Mouse (Mus musculus) kidney, postnatal 14 days (tissue): ENCODE results near the gene Donson.
"Not testable (repeated sequence)": the region's sequence is repeated elsewhere in the genome, so short reads cannot be mapped to it uniquely, and the experiment has no call there.

Experiments
- DNase-seq: peaks from one replicate; pipeline ENCODE4 v3.0.0; 2022; ENCODE audit warnings: mixed read lengths

The Donson gene

DNA sequence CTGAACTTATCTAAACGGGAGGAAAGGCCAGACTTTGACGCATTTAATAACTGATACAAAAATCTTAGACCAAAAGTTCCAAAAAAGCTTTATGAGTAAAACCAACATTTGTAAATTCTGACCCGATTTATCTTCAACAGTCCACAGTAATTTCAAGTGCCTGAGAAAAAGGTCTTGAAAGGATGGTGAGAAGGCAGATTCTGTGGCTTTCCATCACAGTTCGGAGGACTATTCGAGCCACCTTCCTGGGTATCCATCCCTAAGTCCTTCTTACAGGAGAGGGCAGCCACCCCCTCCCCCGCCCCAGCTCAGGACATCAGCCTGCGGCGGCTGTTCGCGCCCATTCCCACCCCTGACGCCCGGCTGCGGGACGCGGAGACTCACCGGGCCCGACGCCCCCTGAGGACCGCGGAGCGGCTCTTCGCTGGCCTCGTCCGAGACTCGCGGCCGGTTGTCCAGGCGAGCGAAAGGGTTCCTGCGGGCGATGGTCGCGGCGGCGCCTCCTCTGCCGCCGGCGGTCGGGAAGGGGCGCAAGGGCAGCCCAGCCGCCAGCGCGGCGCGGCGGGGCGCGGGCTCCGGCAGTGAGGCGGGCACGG, 449 bp downstream of the Donson start:
- no peak for DNase-seq

- DNase-seq, result no peak
Observed at GRCm38 (mm10) chr16:91686369-91686768, 2.2 kb downstream of the Donson start.

DNA sequence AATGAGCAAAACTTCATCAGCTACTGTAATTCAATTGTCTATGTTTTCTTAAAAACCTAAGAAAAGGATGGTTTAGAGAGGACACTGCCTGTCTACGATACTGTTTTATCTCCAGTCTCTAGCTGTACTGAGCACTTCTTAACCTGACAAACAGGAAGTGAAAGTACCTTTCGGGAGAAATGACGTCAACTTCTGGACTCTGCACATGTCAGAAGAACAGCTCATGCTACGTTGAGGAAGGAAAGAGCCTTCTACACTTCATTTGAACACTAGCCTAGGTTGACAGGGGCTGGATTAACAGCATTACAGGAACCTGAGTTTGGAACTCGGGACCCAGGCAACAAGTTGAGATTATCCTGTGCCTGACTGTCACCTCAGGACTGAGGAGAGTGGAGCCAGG, 3.0 kb downstream of the Donson start:
- no peak for DNase-seq

DNA sequence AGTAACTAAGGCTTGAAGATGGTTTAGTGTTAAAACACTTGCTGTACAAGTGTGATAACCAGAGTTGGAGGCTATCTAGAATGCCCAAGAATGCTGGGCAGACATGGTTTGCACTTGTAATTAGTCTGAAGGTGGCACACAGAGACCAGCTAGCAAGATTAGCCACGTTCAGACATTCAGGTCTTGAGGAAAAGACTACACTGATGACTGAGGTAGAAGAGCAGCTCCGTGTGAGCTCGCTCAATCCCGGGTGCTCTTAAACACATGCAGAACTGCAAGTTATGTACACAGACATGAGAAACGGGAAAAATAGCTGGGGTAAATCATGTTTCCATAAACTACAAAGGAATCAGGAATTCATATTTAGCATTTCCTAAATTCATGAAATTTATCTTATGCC, 7.9 kb downstream of the Donson start:
- no peak for DNase-seq

- no peak for DNase-seq
Observed at GRCm38 (mm10) chr16:91678147-91678911, 10.2 kb downstream of the Donson start.

GRCm38 (mm10) chr16:91674500-91674899, 14.1 kb downstream of the Donson start:
- peak; percentile 26 for DNase-seq

DNA sequence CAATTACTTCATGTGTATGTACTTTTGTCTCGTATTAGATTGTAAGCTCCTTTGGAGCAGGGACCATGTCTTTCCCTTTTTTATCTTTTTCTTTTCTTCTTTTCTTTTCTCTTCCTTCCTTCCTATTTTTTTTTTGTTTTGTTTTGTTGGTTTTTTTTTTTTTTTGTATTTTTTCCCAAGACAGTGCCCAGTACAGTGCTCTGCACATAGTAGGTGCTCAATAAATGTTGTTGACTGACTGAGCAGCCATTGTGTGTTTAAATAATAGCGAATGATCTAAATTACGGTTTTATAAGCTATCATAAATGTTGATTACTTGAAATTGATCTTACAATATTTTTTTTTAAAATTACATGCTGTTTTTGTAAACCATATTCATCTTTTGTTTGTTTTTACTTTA, 24.8 kb downstream of the Donson start:
- DNase-seq, result no peak

- no peak for DNase-seq
Observed at GRCm38 (mm10) chr16:91662336-91662735, 26.2 kb downstream of the Donson start.

GRCm38 (mm10) chr16:91661397-91661796, 27.2 kb downstream of the Donson start:
- no peak for DNase-seq

DNA sequence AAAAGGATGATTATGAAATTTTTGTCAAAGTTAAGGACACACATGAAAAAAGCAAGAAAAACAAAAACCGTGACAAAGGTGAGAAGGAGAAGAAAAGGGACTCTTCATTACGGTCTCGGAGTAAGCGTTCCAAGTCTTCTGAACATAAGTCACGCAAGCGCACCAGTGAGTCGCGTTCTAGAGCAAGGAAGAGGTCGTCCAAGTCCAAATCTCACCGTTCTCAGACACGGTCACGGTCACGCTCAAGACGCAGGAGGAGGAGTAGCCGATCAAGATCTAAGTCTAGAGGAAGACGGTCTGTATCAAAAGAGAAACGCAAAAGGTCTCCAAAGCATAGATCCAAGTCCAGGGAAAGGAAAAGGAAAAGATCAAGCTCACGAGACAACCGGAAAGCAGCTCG, 28.8 kb downstream of the Donson start:
- no peak for DNase-seq

- no peak for DNase-seq
Observed at GRCm38 (mm10) chr16:91658471-91658870, 30.1 kb downstream of the Donson start.

GRCm38 (mm10) chr16:91657285-91657684, 31.3 kb downstream of the Donson start:
- no peak for DNase-seq

DNA sequence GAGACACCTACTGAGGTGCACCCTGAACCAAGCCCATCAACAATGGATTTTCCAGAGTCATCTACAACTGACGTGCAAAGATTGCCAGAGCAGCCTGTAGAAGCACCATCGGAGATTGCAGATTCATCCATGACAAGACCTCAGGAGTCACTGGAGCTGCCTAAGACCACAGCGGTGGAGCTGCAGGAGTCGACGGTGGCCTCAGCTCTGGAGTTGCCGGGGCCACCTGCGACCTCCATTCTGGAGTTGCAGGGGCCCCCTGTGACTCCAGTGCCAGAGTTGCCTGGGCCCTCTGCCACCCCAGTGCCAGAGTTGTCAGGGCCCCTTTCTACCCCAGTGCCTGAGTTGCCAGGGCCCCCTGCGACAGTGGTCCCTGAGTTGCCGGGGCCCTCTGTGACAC, 33.3 kb downstream of the Donson start:
- no peak for DNase-seq

- no peak for DNase-seq
Observed at GRCm38 (mm10) chr16:91652191-91652590, 36.4 kb downstream of the Donson start.

GRCm38 (mm10) chr16:91649781-91650180, 38.8 kb downstream of the Donson start:
- no peak for DNase-seq

- no peak for DNase-seq
Observed at GRCm38 (mm10) chr16:91649246-91649645, 39.3 kb downstream of the Donson start.

DNA sequence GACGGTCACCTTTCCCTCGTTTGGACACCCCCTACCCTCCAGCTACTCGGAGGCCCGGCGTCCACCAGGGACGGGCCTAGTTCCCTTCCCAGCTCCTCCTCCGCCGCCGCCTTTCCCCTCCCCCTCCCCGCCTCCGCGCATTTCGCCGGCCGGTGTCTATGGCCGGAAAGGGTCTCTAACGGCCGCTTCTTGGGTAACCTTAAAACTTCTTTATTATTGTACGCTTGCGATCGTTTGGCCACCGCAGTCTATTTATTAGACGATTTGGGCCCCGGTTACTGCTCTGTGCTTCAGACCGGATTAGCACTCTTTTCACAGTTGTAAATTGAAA, 40.4 kb downstream of the Donson start:
- DNase-seq, result peak; percentile 89

- DNase-seq, result peak; percentile 97
Observed at GRCm38 (mm10) chr16:91647461-91648219, 40.9 kb downstream of the Donson start, which contains the start of gene Son. TSS of gene Son (plus strand) at chr16:91647506.

GRCm38 (mm10) chr16:91646681-91647419, 41.7 kb downstream of the Donson start, which contains the start of gene Gart:
TSS of gene Gart (minus strand) at chr16:91646952.
- peak; percentile 95 for DNase-seq

- DNase-seq, result no peak
Observed at GRCm38 (mm10) chr16:91645995-91646602, 42.5 kb downstream of the Donson start.

- DNase-seq, result not testable (repeated sequence)
Observed at GRCm38 (mm10) chr16:91645420-91645819, 43.1 kb downstream of the Donson start.

GRCm38 (mm10) chr16:91644901-91645300, 43.7 kb downstream of the Donson start:
- DNase-seq, result no peak

DNA sequence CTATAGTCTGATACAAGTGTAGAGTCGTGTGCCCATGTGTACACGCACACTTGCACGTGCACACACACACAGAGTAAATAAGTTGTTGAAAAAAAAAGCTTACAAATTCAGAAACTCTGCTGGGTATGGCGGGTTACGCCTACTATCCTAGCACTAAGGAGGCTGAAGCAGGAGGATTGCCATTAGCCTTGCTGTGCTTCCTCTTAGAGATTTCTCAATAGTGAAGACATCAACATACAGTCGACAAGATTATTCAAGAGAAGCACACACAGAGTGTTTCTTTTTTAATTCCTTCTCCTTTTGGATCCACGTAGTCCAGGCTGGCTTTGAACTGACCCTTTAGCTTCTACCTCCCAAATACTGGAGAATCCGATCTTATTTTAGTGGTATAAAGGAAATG, 48.4 kb downstream of the Donson start:
- no peak for DNase-seq
